Mouse (Mus musculus): ENCODE measurements around the gene Hexim1.
A peak's percentile ranks its signal among the peaks of the same experiment; 100 is the strongest.

Hexim1 gene

GRCm38 (mm10) chr11:103096979-103097894 is 18.8 kb upstream of the Hexim1 start:
- no peak for DNase-seq (ENCODE audit: low spot score)

GRCm38 (mm10) chr11:103098531-103099190 is 17.4 kb upstream of the Hexim1 start:
- DNase-seq (ENCODE audit: low spot score), result no peak

- no peak for DNase-seq (ENCODE audit: low spot score)
These were observed 16.6 kb upstream of the Hexim1 start for GRCm38 (mm10) chr11:103099352-103099940.

- no peak for DNase-seq (ENCODE audit: low spot score)
These were observed 15.7 kb upstream of the Hexim1 start for GRCm38 (mm10) chr11:103100361-103100760.

DNA sequence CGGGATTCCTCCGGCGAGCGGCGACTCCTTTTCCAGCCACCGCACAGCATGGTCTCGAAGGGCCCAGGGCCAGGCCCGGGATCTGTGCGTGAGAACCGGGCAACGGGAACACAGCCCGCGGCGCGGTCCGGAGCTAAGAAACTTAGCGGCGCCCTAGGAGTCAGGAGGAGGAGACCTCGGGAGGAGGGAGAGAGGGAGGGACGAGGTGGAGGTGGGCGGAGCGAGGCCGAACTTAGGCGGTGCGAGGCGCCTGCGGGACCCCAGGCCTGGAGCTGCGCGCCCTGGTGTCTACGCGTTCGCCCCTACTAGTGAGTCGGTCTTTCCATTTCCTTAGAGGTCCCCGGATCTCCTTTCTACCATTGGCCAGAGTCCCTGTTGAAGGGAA is 14.6 kb upstream of the Hexim1 start, which contains the start of the genes Plcd3 and Acbd4:
TSS of gene Plcd3 (minus strand) at position 178 of the 385 bp plus-strand sequence.
TSS of gene Acbd4 (plus strand) at position 202 of the 385 bp plus-strand sequence.
- peak; percentile 62 for DNase-seq (ENCODE audit: low spot score)

- DNase-seq (ENCODE audit: low spot score), result no peak
These were observed 14.0 kb upstream of the Hexim1 start for GRCm38 (mm10) chr11:103101866-103102501.

DNA sequence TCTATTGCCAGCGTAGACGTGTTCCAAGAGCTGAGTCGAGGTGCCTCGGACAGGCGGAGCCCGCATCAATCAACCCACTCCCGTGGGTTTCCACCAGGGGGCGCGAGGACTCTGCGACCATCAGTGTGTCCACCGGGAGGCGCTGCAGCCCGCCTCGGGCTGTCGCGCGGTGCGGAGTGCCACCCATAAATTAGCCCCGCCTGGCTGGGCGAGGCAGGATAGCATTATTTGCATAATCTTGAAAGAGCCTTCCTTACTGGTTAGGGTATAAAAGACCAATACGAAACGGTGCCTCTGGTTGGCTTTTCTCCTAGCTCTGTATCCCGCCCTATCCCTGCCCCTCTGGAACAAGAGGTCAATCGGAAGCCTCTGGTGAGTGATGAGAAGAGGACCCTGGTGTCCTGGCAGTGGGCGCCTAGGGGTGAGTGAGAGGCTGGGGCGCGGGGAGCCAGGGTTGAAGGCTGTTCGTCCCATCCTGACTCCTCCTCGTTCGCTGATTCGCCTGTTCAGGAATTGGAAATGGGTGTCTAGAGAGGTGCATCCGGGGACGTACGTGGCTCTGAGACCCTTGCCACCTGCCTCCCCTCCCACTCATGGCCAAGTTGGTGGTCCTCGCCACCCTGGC is 13.2 kb upstream of the Hexim1 start:
- peak; percentile 99 for DNase-seq (ENCODE audit: low spot score)

DNA sequence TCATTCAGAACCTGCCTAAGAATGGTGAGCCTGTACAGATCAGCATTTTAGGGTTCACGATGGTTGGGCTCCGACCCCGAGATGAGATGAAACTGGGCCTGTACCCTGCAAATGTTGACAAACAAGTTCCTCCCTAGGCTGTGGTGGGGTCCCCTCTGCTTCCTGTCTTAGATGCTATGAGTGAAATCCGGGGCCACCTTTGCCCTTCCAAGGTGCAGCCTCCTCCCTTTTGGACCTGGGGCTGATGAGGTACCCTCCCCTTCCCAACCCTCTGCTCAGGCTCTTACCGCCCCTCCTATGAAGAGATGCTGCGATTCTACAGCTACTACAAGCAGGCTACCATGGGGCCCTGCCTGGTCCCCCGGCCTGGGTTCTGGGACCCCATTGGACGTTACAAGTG is 12.4 kb upstream of the Hexim1 start:
- no peak for DNase-seq (ENCODE audit: low spot score)

- DNase-seq (ENCODE audit: low spot score), result no peak
These were observed 11.6 kb upstream of the Hexim1 start for GRCm38 (mm10) chr11:103104469-103104868.

DNA sequence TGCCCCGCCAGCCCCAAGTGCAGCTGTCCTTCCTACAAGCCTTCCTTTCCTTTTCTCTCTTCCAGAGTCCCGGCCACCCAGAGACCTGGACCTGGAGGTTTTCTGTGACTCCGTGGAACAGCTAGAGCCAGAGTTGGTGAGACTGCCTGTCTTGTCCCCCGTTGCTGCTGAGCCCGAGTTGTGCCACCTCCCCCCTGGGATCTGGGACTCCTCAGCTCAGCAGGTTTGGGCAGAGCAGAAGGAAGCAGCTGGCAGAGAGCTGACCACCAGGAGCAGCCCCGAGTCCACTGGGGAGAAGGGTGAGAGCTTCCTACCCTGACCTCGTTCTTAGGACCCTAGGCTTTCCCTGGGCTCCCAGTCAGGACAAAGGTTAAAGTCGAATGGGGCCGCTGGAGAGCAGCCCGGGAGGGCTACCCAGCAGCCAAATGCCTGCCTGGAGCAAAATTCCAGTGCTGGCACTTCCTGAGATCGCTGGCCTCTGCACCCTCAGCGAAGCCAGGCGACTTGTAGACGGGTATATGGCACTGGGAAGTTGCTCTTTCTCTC is 10.8 kb upstream of the Hexim1 start:
- DNase-seq (ENCODE audit: low spot score), result no peak

- no peak for DNase-seq (ENCODE audit: low spot score)
These were observed 10.2 kb upstream of the Hexim1 start for GRCm38 (mm10) chr11:103105810-103106209.

- DNase-seq (ENCODE audit: low spot score), result no peak
These were observed 9.6 kb upstream of the Hexim1 start for GRCm38 (mm10) chr11:103106386-103106785.

GRCm38 (mm10) chr11:103111301-103111700 is 4.7 kb upstream of the Hexim1 start:
- no peak for DNase-seq (ENCODE audit: low spot score)

DNA sequence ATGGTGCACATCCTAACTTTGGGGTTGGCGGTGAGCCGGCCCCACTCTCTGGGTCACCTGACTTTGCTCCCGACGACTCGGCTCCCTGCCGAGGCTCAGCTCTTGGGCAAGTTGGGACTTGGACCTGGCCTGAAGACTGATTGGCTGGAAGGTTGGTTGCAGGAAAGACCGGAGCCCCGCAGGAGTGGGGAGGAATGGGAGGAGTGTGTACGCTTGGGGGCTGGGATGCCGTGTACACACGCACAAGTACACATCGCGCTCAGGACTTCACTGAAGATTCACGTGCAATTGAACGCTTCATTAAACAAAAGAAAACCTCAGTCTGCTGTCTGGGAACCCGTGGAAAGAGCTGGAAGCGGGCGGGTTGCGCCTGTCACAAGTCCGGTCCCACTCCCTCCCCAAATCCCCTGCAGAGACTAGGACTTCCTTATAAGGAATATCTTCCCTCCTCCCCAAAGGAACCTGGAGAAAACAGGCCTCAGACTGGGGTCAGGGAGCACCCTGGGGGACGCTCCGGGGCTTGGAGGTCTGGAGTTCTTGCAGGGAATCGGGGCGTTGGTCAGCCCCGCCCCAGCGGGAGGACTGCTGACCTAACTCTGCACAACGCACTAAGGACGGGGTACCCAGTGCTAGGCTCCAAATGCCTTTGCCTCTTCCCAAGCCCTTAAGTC is 4.0 kb upstream of the Hexim1 start:
- peak; percentile 53 for DNase-seq (ENCODE audit: low spot score)

- DNase-seq (ENCODE audit: low spot score), result no peak
These were observed 3.5 kb upstream of the Hexim1 start for GRCm38 (mm10) chr11:103112552-103112912.

GRCm38 (mm10) chr11:103113005-103113404 is 3.0 kb upstream of the Hexim1 start:
- DNase-seq (ENCODE audit: low spot score), result no peak

- no peak for DNase-seq (ENCODE audit: low spot score)
These were observed 2.3 kb upstream of the Hexim1 start for GRCm38 (mm10) chr11:103113771-103114170.

DNA sequence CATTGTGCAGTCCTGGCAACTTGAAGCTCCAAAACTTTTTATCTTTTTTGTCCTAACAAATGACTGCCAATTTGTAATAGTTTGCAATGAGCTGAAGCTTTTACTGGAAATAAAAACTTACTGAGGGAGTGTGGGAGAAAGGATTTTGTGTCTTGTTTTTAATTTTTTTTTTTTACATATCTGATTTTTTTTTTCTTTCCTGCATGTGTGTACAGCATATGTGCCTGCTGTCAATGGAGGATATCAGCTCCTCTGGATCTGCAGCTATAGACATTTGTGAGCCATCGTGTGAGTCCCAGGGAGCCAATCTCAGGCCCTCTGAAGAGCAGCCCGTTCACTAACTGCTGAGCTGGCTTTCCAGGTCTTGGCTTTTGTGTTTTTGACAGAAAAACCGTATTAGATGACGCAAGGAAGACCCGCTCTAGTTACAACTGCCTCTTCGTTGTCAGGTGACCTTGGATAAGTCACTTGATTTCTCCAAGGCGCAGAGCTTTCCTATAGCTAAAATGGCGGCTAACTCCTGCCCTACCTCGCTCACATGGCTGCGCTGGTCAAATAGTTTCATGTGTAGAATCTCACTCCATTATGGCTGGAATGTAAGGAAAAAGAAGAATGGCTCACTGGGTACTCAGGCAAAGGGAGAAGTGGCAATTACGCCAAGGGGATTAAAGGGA is 1.6 kb upstream of the Hexim1 start:
- no peak for DNase-seq (ENCODE audit: low spot score)

DNA sequence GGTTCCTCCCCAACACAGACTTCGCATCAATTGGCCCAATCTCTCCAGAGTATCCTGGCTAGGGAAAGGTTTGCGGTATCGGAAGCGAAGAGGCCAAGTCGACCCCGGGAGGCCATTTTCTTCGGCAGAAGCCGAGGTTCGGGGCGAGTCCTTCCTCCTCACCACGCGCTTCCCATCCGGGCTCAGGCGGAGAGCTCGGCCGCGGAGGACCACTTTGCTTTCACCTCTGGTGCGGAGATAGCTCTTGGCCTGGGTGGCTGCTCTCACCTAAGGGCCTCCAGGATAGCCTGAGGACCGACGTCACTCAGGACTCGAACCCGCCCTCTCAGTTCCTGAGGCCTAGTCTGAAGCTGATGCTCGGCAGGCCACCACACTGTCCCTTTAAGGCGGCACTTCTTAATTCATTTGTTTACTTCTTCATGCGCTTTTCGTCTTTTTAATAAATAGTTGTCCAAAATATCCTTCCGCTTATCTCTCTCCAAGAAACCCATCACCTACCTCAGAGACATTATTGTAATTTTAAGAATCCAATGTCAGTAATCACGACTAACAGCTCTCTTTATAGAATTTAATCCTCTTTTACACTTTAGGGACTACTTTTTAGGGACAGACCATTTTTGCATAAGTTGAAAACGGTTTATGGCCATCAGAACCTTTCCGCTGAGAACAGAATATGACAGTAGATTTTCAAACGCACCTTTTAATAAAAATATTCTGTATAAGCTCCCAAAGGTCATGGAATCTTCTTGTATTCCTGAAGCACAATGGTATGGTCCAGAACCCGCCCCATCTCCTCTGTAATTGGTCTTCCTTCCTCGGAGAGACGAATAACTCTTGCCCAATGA is 646 bp upstream of the Hexim1 start:
- peak; percentile 68 for DNase-seq (ENCODE audit: low spot score)
